Comparison of ENCODE assay signal across 24 mouse cellular contexts in genomic region chr1:170689773-170690172, GRCm38 (mm10).
"Had no signal": no experiment of that assay in that cellular context is flagged by ENCODE, and none has a peak within 500 bp of the region (broad histone marks: within the 10 kb centered on the region; RNA-seq: fewer than 3 reads in every experiment).

No protein-coding gene starts in this region.

- H3K36me3 ChIP-seq: kidney, embryonic 15.5 days; limb, embryonic 10.5 days; limb, embryonic 13.5 days; lung, embryonic 15.5 days; midbrain, embryonic 12.5 days; midbrain, embryonic 15.5 days; neural tube, embryonic 12.5 days; neural tube, embryonic 15.5 days had no signal

- H3K4me3 ChIP-seq: kidney, embryonic 15.5 days; limb, embryonic 10.5 days; limb, embryonic 13.5 days; lung, embryonic 15.5 days; midbrain, embryonic 12.5 days; midbrain, embryonic 15.5 days; neural tube, embryonic 12.5 days; neural tube, embryonic 15.5 days had no signal

- H3K4me1 ChIP-seq: limb, embryonic 10.5 days; midbrain, embryonic 12.5 days; midbrain, embryonic 15.5 days; neural tube, embryonic 12.5 days; neural tube, embryonic 15.5 days had no signal

- H3K9me3 ChIP-seq: kidney, embryonic 15.5 days; limb, embryonic 10.5 days; limb, embryonic 13.5 days; lung, embryonic 15.5 days; midbrain, embryonic 12.5 days; midbrain, embryonic 15.5 days; neural tube, embryonic 12.5 days; neural tube, embryonic 15.5 days had no signal

- H3K4me2 ChIP-seq: kidney, embryonic 15.5 days; limb, embryonic 13.5 days; lung, embryonic 15.5 days; midbrain, embryonic 12.5 days; midbrain, embryonic 15.5 days; neural tube, embryonic 12.5 days; neural tube, embryonic 15.5 days had no signal

- ATAC-seq: liver, postnatal 0 days; midbrain, embryonic 15.5 days had no signal

- H3K27me3 ChIP-seq: kidney, embryonic 15.5 days; limb, embryonic 13.5 days; lung, embryonic 15.5 days; midbrain, embryonic 12.5 days; midbrain, embryonic 15.5 days; neural tube, embryonic 12.5 days; neural tube, embryonic 15.5 days had no signal

- H3K9ac ChIP-seq: kidney, embryonic 15.5 days; limb, embryonic 13.5 days; liver, embryonic 14.5 days; liver, postnatal 0 days; lung, embryonic 15.5 days; midbrain, embryonic 12.5 days; midbrain, embryonic 15.5 days; neural tube, embryonic 12.5 days; neural tube, embryonic 15.5 days had no signal

- DNase-seq: kidney, adult 8-10 months; kidney, postnatal 10 days; kidney, postnatal 4 days; layer of hippocampus, adult 9-11 months; liver; liver, postnatal 0 days; lung, postnatal 10 days; lung, postnatal 36 days; right cerebral cortex, adult 18-20 months; right cerebral cortex, postnatal 14 days; right cerebral cortex, postnatal 4 days; thymus, adult 2 months; thymus, postnatal 14 days; thymus, postnatal 4 days had no signal

- H3K27ac ChIP-seq: kidney, embryonic 15.5 days; limb, embryonic 10.5 days; limb, embryonic 13.5 days; liver, embryonic 14.5 days; lung, embryonic 15.5 days; midbrain, embryonic 12.5 days; midbrain, embryonic 15.5 days; neural tube, embryonic 12.5 days; neural tube, embryonic 15.5 days; stomach, postnatal 0 days had no signal
